Mouse (Mus musculus) retina, adult 2 months (tissue): ENCODE data around the gene Phxr2.
A peak's percentile ranks its signal among the peaks of the same experiment; 100 is the strongest.

Experiments
- DNase-seq: peaks from one replicate; pipeline ENCODE4 v3.0.0-alpha.2; 2012; ENCODE audit warnings: low read depth, low spot score

Phxr2 gene

GRCm38 (mm10) chr10:99132595-99133272 lies 6.6 kb upstream of the Phxr2 start:
- no peak for DNase-seq

DNA sequence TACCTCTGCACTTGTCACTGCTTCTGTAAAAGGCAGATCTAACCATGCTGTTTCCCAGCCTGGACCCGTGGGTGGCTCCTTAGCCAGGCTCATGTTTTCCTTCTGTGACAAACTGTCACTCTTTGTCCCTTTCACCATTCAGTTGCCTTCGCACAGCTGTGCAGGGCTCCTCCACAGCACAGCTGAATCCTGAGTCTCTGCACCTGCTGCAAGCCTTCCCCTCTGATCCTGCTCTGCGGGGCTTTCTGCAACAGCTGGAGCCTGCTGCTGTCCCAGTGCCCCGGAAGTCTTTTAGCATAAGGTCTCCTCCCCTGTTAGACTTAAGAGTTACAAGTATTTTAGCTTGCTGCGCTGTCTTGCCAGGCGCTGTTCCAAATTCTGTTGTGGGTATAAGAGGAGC lies 6.1 kb upstream of the Phxr2 start:
- DNase-seq = no peak

GRCm38 (mm10) chr10:99131298-99131697 lies 5.2 kb upstream of the Phxr2 start:
- no peak for DNase-seq

GRCm38 (mm10) chr10:99130611-99131010 lies 4.5 kb upstream of the Phxr2 start:
- DNase-seq = no peak

DNA sequence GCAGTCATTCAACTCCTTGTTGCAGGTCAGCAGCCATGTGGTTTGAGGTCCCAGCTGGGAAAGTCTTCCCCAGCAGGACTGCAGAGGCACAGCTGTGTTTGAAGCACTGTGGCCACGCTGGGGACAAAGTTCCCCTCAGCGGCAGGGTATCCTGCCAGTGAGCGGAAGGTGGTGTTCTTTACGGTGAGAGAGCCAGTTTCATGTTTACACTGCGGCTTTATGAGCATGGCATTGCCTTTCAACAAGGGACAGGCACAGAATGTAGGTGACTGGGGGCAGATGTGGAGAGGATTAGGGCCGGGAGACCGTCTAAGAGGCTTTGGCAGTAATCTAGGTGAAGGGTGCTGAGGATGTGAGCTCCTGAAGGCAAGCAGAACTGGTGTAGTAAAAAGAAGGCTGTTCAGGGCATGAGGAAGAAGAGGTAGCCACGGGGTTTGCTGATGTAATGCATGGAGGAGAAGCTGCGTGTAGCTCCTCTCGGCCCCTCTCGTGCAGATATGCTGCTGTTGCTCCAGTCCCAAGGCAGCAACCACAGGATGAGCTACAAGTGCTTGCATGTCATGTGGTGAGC lies 1.7 kb upstream of the Phxr2 start:
- DNase-seq = peak; percentile 82

DNA sequence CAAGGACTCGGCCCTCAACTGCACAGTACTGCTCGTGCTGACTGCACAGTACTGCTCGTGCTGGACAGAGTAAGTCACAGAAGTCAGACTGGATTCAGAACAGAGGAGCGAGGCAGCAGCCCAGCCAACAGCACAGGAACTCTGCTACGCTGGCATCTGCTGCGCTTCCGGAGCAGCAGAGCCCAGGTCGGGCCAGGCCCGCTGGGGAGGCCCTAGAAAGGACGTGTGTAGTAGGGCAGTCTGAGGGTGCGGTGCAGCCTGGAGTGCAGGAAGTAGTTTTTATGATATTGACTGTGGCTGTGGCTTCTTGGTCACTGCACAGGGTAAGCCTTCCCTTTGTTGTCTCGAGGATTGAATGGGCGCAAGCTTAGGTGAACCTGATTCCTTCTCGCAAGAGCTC lies 829 bp upstream of the Phxr2 start:
- DNase-seq = no peak

GRCm38 (mm10) chr10:99119471-99119870 lies 6.7 kb downstream of the Phxr2 start:
- DNase-seq = no peak

- no peak for DNase-seq
These were observed 7.4 kb downstream of the Phxr2 start for GRCm38 (mm10) chr10:99118697-99119096.

DNA sequence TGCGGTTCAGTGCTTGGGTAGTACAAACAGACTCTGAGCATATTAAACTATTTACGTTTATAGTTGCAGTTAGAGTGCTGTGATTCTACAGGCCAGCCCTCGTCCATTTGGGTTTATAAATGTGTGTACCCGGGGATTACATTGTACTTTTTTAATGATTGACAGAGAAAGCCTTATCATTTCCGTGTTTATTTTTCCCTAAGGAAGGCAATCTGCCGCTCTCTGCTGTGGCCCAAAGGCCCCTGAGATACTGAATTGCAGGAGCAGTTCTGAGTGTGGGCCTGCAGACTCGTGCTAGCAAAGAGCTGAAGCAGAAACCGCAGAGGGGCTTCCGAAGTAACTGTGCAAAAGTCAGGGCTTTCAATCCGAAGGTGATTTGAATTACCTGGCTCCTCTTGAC lies 8.2 kb downstream of the Phxr2 start:
- no peak for DNase-seq

GRCm38 (mm10) chr10:99116650-99117615 lies 9.2 kb downstream of the Phxr2 start:
- DNase-seq = no peak

DNA sequence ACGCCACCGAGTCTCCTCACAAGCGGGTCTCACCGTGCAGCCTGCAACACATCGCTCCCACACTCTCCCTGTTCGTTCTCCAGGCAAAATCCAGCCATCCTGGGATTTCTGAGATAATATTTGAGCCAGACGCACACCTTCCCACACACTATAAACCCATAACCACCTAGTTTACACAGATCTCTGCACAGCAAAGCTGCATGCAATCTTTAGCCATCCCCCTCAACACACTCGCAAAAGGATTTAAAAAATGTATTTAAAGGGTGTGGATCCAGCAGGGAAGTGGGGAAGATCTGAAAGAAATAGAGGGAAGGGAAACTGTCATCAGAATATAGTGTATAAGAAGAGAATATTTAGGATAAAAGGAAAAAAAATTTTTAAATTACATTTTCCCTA lies 9.9 kb downstream of the Phxr2 start:
- DNase-seq = no peak

DNA sequence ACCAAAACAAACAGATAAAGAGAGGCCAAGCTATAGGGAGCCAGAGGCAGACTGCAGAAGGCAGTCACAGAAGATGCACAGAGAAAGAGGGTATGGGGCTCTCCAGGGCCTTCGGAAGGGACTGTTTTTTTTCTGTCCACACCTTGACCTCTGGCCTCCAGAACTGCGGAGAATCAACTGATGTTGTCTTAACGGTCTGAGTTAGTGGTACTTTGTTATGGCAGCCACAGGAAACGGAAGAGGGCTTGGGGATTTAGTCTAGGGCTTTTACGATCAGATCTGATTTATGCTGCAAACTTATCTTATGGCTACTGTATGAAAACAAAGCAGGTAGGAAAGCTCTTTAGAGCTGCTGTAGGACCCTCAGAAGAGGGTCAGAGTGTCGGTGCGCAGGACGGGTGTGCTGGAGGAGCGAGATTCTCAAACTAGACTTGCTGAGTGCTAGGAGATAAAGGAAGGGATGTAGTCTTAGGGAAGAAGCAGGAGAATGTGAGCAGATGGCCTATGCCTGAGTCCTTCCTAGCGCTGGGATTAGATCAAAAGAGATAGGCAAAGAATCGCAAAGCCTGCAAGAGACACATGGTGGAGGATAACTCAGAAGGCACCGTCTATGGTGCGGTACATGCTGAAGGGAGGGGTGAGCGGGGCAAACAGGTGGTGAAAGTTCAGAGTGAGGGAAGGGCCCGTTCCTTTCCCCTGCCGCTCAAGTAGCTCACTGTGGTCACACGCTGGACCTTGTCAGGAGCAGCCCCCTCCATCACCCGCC lies 10.5 kb downstream of the Phxr2 start:
- DNase-seq = no peak

DNA sequence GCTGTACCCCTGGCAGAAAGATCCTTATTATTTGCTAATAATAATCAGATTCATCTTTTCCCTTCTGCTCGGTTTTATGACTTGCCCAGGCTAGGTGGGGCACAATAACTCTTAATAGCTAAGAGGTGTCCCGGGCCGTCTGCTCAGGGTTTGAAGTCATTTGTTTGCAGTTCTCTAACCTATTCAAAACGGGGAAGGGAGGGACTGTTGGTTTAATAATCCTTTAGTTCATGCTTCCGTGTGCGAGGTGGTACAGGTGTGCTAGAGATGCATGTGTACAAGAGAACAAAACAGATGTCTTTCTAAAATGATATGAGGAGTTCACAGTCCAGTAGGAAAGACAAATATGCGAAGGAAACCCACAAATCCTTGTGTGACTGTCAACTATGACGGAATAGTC lies 11.8 kb downstream of the Phxr2 start:
- DNase-seq = no peak

- DNase-seq = no peak
These were observed 12.6 kb downstream of the Phxr2 start for GRCm38 (mm10) chr10:99113533-99113932.

DNA sequence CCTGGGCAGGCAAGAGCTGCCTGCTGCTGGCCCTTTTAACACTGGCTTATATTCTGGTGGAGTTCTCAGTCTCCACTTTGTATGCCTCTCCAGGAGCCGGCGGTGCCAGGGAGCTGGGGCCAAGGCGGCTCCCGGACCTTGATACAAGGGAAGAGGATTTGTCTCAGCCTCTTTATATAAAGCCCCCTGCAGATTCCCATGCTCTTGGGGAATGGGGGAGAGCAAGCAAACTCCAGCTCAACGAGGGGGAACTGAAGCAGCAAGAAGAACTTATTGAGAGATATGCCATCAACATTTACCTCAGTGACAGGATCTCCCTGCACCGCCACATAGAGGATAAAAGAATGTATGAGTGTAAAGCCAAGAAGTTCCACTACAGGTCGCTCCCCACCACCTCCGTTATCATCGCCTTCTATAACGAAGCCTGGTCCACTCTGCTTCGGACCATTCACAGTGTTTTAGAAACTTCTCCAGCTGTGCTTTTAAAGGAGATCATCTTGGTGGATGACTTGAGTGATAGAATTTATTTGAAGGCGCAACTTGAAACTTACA lies 17.6 kb downstream of the Phxr2 start:
- no peak for DNase-seq

DNA sequence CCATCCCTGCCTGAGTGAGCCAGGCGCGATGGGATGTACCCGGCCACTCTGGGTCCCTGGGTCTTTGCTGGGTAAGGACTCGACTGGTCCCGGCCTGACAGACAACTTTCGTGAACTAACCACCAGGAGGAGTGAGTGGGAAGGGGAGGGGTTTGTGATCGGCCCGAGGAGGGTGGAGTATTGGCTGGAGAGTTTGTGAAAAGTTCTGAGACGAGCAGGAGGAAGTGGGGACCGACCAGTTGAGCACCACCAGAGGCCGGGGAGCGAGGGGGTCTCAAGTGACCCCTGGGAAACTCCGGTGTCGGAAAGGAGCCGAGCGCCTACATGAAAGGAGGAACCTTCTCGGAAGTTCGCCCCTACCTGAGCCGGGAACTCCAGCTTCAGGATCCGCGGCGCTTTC lies 18.2 kb downstream of the Phxr2 start, which contains the start of gene Galnt4:
Gene Galnt4, plus strand, starts transcription at position 196 of the 400 bp plus-strand sequence.
- DNase-seq = no peak

DNA sequence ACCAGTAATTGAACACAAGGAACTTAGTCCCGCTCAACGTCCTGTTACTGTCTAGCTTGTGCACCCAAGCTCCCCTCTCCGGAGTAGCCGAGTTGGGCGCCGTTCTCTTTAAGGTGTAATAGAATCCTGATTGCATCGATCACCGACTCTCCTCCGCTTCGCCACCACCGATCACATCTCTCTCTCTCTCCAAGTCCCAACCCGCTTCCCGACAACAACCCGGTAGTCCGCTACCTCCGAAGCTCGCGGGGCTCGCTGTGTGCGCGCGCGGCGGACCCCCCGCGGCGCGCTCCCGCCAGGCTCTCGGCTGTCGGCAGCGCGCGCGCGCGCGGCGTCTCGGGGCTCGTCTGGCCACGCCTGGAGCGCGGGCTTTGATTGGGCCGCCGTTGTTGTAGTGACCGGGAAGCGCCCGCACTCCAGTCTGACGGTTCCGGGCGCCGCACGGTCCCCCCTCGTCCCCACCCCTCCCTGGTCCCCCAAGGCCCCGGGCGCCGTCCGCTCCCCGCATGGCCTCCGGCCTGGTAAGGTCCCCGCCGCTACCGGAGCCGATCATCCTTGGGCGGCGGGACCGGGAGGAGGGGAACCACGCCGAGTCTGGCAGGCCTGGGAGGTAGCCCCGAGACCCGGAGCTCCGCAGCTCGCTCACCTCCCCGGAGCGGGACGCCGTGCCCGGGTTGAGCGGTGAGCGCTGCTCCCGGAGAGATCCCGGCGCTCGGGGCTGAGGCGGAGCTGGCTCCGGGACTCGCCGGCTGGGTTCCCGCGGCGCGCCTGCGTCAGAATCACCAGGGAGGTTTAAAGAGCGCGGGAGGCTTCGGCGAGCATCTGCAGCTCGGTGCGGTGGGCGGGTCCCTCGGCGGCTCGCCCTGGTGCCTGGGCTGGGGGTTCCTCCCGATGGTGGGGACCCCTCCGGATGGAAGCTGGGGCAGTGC lies 19.2 kb downstream of the Phxr2 start, which contains the start of gene Poc1b:
Gene Poc1b, plus strand, starts transcription at position 334 of the 929 bp plus-strand sequence.
- DNase-seq = peak; percentile 68

GRCm38 (mm10) chr10:99106311-99106702 lies 19.8 kb downstream of the Phxr2 start:
- no peak for DNase-seq

GRCm38 (mm10) chr10:99105522-99105921 lies 20.6 kb downstream of the Phxr2 start:
- DNase-seq = no peak

GRCm38 (mm10) chr10:99097374-99097773 lies 28.8 kb downstream of the Phxr2 start:
- no peak for DNase-seq
